Mouse (Mus musculus): ENCODE data around the gene Cacnb4.

GRCm38 (mm10) chr2:52619406-52619974 lies 57.1 kb downstream of the Cacnb4 start:
- TF ChIP-seq TCF12 (IDR thresholded peaks at IDR 0.05; ENCODE audit: insufficient read depth, poor library complexity, severe bottlenecking) = no peak
- TF ChIP-seq POLR2A (IDR thresholded peaks at IDR 0.05; ENCODE audit: insufficient read length, low read depth) = no peak
- no peak for TF ChIP-seq REST (IDR thresholded peaks at IDR 0.05; ENCODE audit: insufficient read depth, insufficient read length)
- TF ChIP-seq MYOG (IDR thresholded peaks at IDR 0.05; ENCODE audit: control insufficient read depth in 1 of 3, insufficient read depth in 1 of 3, insufficient read length in 2 of 3, low read depth in 2 of 3) = no peak
- no peak for TF ChIP-seq USF1 (IDR thresholded peaks at IDR 0.05; ENCODE audit: low read depth)
- no peak for TF ChIP-seq POLR2AphosphoS2 (IDR thresholded peaks at IDR 0.05; ENCODE audit: insufficient read length, low read depth)
- no peak for TF ChIP-seq MAX (IDR thresholded peaks at IDR 0.05; ENCODE audit: low read depth)
- TF ChIP-seq CEBPB (IDR thresholded peaks at IDR 0.05; ENCODE audit: insufficient read depth, poor library complexity, severe bottlenecking) = no peak

All from myocyte (in vitro differentiated cells).